In the genomic region with DNA sequence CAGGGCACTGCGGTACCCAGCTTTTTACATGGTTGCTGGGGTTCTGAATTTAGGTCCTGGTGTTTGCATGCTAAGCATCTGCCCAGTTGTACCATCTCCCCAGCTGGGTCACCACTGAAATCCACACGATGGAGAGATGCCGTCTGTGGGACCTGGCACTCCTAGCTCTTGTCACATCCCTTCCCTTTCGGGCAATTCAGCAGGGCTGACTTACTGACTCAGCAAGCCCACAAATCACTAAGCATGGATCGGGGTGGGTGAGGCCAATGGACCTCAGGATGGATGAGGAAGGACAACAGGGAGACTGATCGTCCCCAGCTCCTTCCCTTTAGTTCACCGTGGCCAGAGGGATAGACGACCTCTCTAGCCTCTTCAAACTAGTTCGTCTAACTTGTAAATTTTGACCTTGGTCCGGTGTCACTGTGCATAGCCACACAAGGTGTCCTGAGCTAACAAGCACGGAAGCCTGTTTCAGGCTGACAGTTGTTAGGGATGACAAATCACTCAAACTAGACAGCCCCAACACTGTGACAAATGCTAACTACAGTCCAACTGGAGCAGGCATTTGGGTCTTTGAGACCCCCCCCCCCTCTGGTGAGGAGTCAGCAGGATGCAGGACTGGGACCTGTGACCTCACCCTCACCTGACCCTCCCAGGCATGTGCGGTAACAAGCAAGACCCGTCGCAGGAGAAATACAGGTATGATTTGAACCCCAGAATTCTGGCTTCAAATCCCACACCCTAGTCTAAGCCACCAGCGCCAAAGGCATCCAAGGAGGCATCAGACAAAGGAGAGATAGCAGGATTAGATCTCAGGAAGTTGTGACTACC, we compare ENCODE assay signal across 13 mouse cellular contexts. TPM values are rescaled to one million over a fixed set of nuclear protein-coding genes. Genes with fewer than 3 reads are reported as not detected.
DNase-seq lines count a peak whose midpoint lies in the region; ATAC-seq and TF ChIP-seq lines count a peak whose summit lies in the region.
"Had no signal": no experiment of that assay in that cellular context is flagged by ENCODE, and none has a peak within 500 bp of the region (broad histone marks: within the 10 kb centered on the region; RNA-seq: fewer than 3 reads in every experiment).

No protein-coding gene starts in this region.

- TF ChIP-seq EP300 in liver, embryonic 14.5 days (IDR thresholded peaks at IDR 0.05; ENCODE audit: low read depth), result no peak

- H3K36me3 ChIP-seq in liver, adult 2 months (ENCODE audit: control insufficient read depth, insufficient read depth, low read length), result peaks cover 31% of the 10 kb centered on the region
- no peaks in the 10 kb centered on the region; the same call in 1 of the 2 replicates for H3K36me3 ChIP-seq in liver, embryonic 14.5 days (replicated peaks; ENCODE audit: control insufficient read depth, insufficient read depth, low read depth)
- H3K36me3 ChIP-seq: forebrain, embryonic 12.5 days had no signal

- peak; percentile 62; the same call in 1 of the 2 replicates for TF ChIP-seq POLR2A in liver, adult 2 months (IDR thresholded peaks at IDR 0.05; ENCODE audit: extremely low read depth, insufficient read depth, low read length)

- no peak for ATAC-seq in liver, embryonic 14.5 days (ENCODE audit: insufficient read depth)

- no peaks in the 10 kb centered on the region for H3K27me3 ChIP-seq in liver, adult 2 months (ENCODE audit: control insufficient read depth, insufficient read depth, low read length)
- no peaks in the 10 kb centered on the region for H3K27me3 ChIP-seq in liver, embryonic 14.5 days (ENCODE audit: control insufficient read depth, insufficient read depth, low read length)
- H3K27me3 ChIP-seq: forebrain, embryonic 12.5 days had no signal

- WGBS in liver, adult 2 months, result 18% methylated on average over 15 of the region's 15 CpGs
- WGBS in liver, embryonic 14.5 days (ENCODE audit: insufficient replicate concordance), result 57% methylated on average over 15 of the region's 15 CpGs

- peak overlapping the region; percentile 60 for H3K4me3 ChIP-seq in gastrocnemius, adult 2 months
- peak overlapping the region; percentile 54 for H3K4me3 ChIP-seq in liver, adult 2 months (ENCODE audit: insufficient read depth, low read depth, low read length)
- peak overlapping the region; percentile 39 to 59 for H3K4me3 ChIP-seq in liver, embryonic 14.5 days (ENCODE audit: insufficient read depth in 1 of 2, low read depth in 2 of 2, low read length in 2 of 2)
- H3K4me3 ChIP-seq: forebrain, embryonic 12.5 days had no signal

- peaks cover 43% of the 10 kb centered on the region for H3K4me1 ChIP-seq in liver, adult 2 months (ENCODE audit: control insufficient read depth, insufficient read depth, low read length)
- H3K4me1 ChIP-seq in liver, embryonic 14.5 days (replicated peaks; ENCODE audit: control insufficient read depth in 2 of 2, insufficient read depth in 2 of 2, low read length in 1 of 2), result peaks cover 0 to 22% of the 10 kb centered on the region in 2 experiments; a peak in 2 of 4 replicates

- intact Hi-C loops in gastrocnemius, adult 2 months (cut with DNase I), result no loop called here
- intact Hi-C loops in gastrocnemius, postnatal 14 days (cut with DNase I; ENCODE audit: low total_unique reads), result loop anchor here (5.0 kb wide), 1 partner anchor 73 kb away; no protein-coding TSS in a partner anchor

- no peak overlapping the region; the same call in 1 of the 2 replicates for H3K27ac ChIP-seq in gastrocnemius, adult 2 months
- H3K27ac ChIP-seq in liver, adult 2 months (replicated peaks; ENCODE audit: insufficient read depth, low read depth, low read length), result peak overlapping the region; percentile 65
- no peak overlapping the region; the same call in 1 of the 2 replicates for H3K27ac ChIP-seq in liver, embryonic 14.5 days
- H3K27ac ChIP-seq: forebrain, embryonic 12.5 days; kidney, postnatal 0 days had no signal

- peak overlapping the region; percentile 73 for H3K9ac ChIP-seq in liver, adult 2 months (ENCODE audit: low read depth, low read length)
- H3K9ac ChIP-seq in liver, embryonic 14.5 days (replicated peaks), result peak overlapping the region; percentile 31
- H3K9ac ChIP-seq: forebrain, embryonic 12.5 days had no signal

- no peak for DNase-seq in gastrocnemius, adult 2 months
- DNase-seq in gastrocnemius, postnatal 14 days, result no peak
- peak; percentile 53 for DNase-seq in liver, adult 2 months (ENCODE audit: extremely low read depth, low read depth, low spot score)
- no peak for DNase-seq in liver
- peak; percentile 32 for DNase-seq in ZHBTc4 (ENCODE audit: low read depth, low spot score)
- no peak for DNase-seq in liver, embryonic 14.5 days (ENCODE audit: low read depth in 3 of 3, low spot score in 3 of 3)
- DNase-seq in left cerebral cortex, adult 18-20 months (ENCODE audit: low spot score in 2 of 2), result no peak
- no peak for DNase-seq in B cell, adult 2 months
- DNase-seq: right cerebral cortex, postnatal 4 days had no signal

- H3K9me3 ChIP-seq in liver, embryonic 14.5 days (ENCODE audit: control insufficient read depth, low read length), result no peaks in the 10 kb centered on the region
- H3K9me3 ChIP-seq: forebrain, embryonic 12.5 days had no signal

- H3K79me2 ChIP-seq in liver, adult 2 months (ENCODE audit: control insufficient read depth, insufficient read depth, low read length), result no peaks in the 10 kb centered on the region

- no peak for TF ChIP-seq CTCF in gastrocnemius, adult 2 months (IDR thresholded peaks at IDR 0.05)
- TF ChIP-seq CTCF in liver, adult 2 months (IDR thresholded peaks at IDR 0.05; ENCODE audit: low read depth, low read length), result no peak
- TF ChIP-seq CTCF in liver, embryonic 14.5 days (IDR thresholded peaks at IDR 0.05; ENCODE audit: low read depth), result no peak

- H3K4me2 ChIP-seq in liver, embryonic 14.5 days (ENCODE audit: low read depth), result peak overlapping the region; percentile 33

RNA-seq across cellular contexts. Expression of a gene that starts 0.9 kb away (rescaled TPM):
- total RNA-seq in gastrocnemius, adult 2 months (2021), result 1 to 10 TPM; 1.7 to 3.5 TPM
- 1 to 10 TPM; 2.8 to 3.2 TPM for total RNA-seq in gastrocnemius, postnatal 14 days (2021)
- total RNA-seq in liver, adult 2 months (2014; rRNA removed), result 0.94 and 1.1 TPM in 2 replicates
- polyA plus RNA-seq in liver, adult 2 months (2012; rRNA removed), result 0.37 and 0.43 TPM in 2 replicates
- polyA plus RNA-seq in liver, embryonic 14.5 days (2012; rRNA removed), result 0.16 and 0.27 TPM in 2 replicates
- polyA plus RNA-seq in liver, embryonic 14.5 days (2014; fragmentation: Nextera tagmentation; extraction: Ambion mirVana), result 1.7 and 4.2 TPM in 2 replicates
- total RNA-seq in left cerebral cortex, adult 18-20 months (2021), result 10 to 100 TPM; 10.4 to 12.2 TPM
- polyA plus RNA-seq: adrenal gland, adult 2 months; neural tube, embryonic 11.5 days had no signal

RNA-seq across cellular contexts. Expression of a gene that starts 1.0 kb away (rescaled TPM):
- 10 to 100 TPM in 1 of 2 experiments, 1 to 10 TPM in 1; 5.3 to 11.5 TPM for total RNA-seq in gastrocnemius, adult 2 months (2021)
- total RNA-seq in gastrocnemius, postnatal 14 days (2021), result 10 to 100 TPM in 1 of 2 experiments, 1 to 10 TPM in 1; 6.1 to 10.4 TPM
- 18,586 and 23,528 TPM in 2 replicates for total RNA-seq in liver, adult 2 months (2014; rRNA removed)
- polyA plus RNA-seq in liver, adult 2 months (2012; rRNA removed), result 26,375 and 34,444 TPM in 2 replicates
- polyA plus RNA-seq in liver, embryonic 14.5 days (2012; rRNA removed), result 1,880 and 2,444 TPM in 2 replicates
- 4,893 and 4,971 TPM in 2 replicates for polyA plus RNA-seq in liver, embryonic 14.5 days (2014; fragmentation: Nextera tagmentation; extraction: Ambion mirVana)
- total RNA-seq in left cerebral cortex, adult 18-20 months (2021), result 100 to 1,000 TPM; 170 to 179 TPM

RNA-seq across cellular contexts. Expression of a gene that starts 27.3 kb away (rescaled TPM):
- 10 to 100 TPM; 16.2 to 18.2 TPM for total RNA-seq in gastrocnemius, adult 2 months (2021)
- total RNA-seq in gastrocnemius, postnatal 14 days (2021), result 10 to 100 TPM; 13.8 to 16.6 TPM
- 8.5 and 10.7 TPM in 2 replicates for total RNA-seq in liver, adult 2 months (2014; rRNA removed)
- 16.8 and 22.8 TPM in 2 replicates for polyA plus RNA-seq in liver, adult 2 months (2012; rRNA removed)
- polyA plus RNA-seq in liver, embryonic 14.5 days (2012; rRNA removed), result 17.1 and 17.8 TPM in 2 replicates
- 17.8 and 18.4 TPM in 2 replicates for polyA plus RNA-seq in liver, embryonic 14.5 days (2014; fragmentation: Nextera tagmentation; extraction: Ambion mirVana)
- 10 to 100 TPM; 20.8 to 22.5 TPM for total RNA-seq in left cerebral cortex, adult 18-20 months (2021)

Comparison
In these comparisons a context has a peak if more than half of its experiments do, and no peak if none do; other contexts are left out.
1. DNase-seq: peak in liver, adult 2 months (single experiment) and ZHBTc4 (single experiment); none in gastrocnemius, adult 2 months (single experiment), gastrocnemius, postnatal 14 days (single experiment), liver (single experiment), liver, embryonic 14.5 days (0 of 3), left cerebral cortex, adult 18-20 months (0 of 2) and B cell, adult 2 months (0 of 2).
2. RNA of a gene that starts 1.0 kb away (total RNA-seq): 18,586 to 23,528 TPM in liver, adult 2 months; 170 to 179 TPM in left cerebral cortex, adult 18-20 months, 5.3 to 11.5 TPM in gastrocnemius, adult 2 months and 6.1 to 10.4 TPM in gastrocnemius, postnatal 14 days; every median in the first group is over 100 times any median in the second.
3. Peak in every context shown above with its lines, with median percentiles within 50 percentile points of each other: H3K4me3 ChIP-seq.